Comparison of ENCODE assay signal across 16 mouse cellular contexts in the genomic region with DNA sequence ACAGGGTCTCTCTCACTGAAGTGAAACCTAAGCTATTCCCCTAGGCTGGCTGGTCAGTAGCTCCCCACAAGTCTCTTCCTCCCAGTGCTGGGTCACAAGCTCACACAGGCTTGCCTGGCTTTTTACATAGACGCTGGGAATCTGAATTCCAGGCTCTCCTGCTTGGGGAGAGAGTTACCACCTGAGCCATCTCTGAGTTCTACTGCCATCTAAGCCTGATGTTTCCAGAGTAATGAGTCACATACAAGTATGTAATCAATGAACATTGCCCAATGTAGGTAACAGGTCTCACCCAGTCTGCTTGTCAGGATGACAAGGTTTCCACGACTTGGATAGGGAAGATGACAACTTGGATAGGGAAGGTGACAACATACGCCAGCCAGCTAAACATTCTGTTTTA. TPM values are rescaled to one million over a fixed set of nuclear protein-coding genes. Genes with fewer than 3 reads are reported as not detected.
DNase-seq lines count a peak whose midpoint lies in the region; ATAC-seq and TF ChIP-seq lines count a peak whose summit lies in the region.
"Had no signal": no experiment of that assay in that cellular context is flagged by ENCODE, and none has a peak within 500 bp of the region (broad histone marks: within the 10 kb centered on the region; RNA-seq: fewer than 3 reads in every experiment).

No protein-coding gene starts in this region.

- no peak overlapping the region for H3K9ac ChIP-seq in heart, embryonic 13.5 days
- no peak overlapping the region for H3K9ac ChIP-seq in heart, embryonic 11.5 days (ENCODE audit: low read depth, low read length)
- H3K9ac ChIP-seq in midbrain, embryonic 11.5 days (ENCODE audit: low read length), result no peak overlapping the region
- H3K9ac ChIP-seq in midbrain, embryonic 15.5 days, result no peak overlapping the region
- no peak overlapping the region for H3K9ac ChIP-seq in liver, embryonic 14.5 days (replicated peaks)
- no peak overlapping the region for H3K9ac ChIP-seq in midbrain, postnatal 0 days (replicated peaks; ENCODE audit: low read length, poor library complexity, severe bottlenecking)
- H3K9ac ChIP-seq: embryonic facial prominence, embryonic 13.5 days; heart, embryonic 15.5 days had no signal

- no peak for TF ChIP-seq CTCF in liver, embryonic 14.5 days (IDR thresholded peaks at IDR 0.05; ENCODE audit: low read depth)
- TF ChIP-seq CTCF in midbrain, postnatal 0 days (IDR thresholded peaks at IDR 0.05), result no peak

- no peaks in the 10 kb centered on the region for H3K9me3 ChIP-seq in heart, embryonic 13.5 days
- H3K9me3 ChIP-seq in heart, embryonic 11.5 days (replicated peaks; ENCODE audit: control insufficient read depth, low read length), result no peaks in the 10 kb centered on the region
- no peaks in the 10 kb centered on the region for H3K9me3 ChIP-seq in midbrain, embryonic 11.5 days (ENCODE audit: control insufficient read depth, low read length)
- no peaks in the 10 kb centered on the region; the same call in 1 of the 2 replicates for H3K9me3 ChIP-seq in midbrain, embryonic 15.5 days
- no peaks in the 10 kb centered on the region for H3K9me3 ChIP-seq in liver, embryonic 14.5 days (ENCODE audit: control insufficient read depth, low read length)
- H3K9me3 ChIP-seq in midbrain, postnatal 0 days (ENCODE audit: low read length), result no peaks in the 10 kb centered on the region
- H3K9me3 ChIP-seq: embryonic facial prominence, embryonic 13.5 days; heart, embryonic 15.5 days; midbrain, embryonic 10.5 days had no signal

- no peak for TF ChIP-seq EP300 in liver, embryonic 14.5 days (IDR thresholded peaks at IDR 0.05; ENCODE audit: low read depth)

- H3K36me3 ChIP-seq in heart, embryonic 13.5 days, result no peaks in the 10 kb centered on the region
- H3K36me3 ChIP-seq in heart, embryonic 11.5 days (ENCODE audit: control insufficient read depth, insufficient read depth, low read length), result no peaks in the 10 kb centered on the region
- no peaks in the 10 kb centered on the region for H3K36me3 ChIP-seq in midbrain, embryonic 11.5 days (ENCODE audit: control insufficient read depth, insufficient read depth, low read length)
- no peaks in the 10 kb centered on the region for H3K36me3 ChIP-seq in midbrain, embryonic 15.5 days (replicated peaks)
- no peaks in the 10 kb centered on the region for H3K36me3 ChIP-seq in liver, embryonic 14.5 days (replicated peaks; ENCODE audit: control insufficient read depth, insufficient read depth, low read depth)
- no peaks in the 10 kb centered on the region for H3K36me3 ChIP-seq in midbrain, postnatal 0 days (ENCODE audit: insufficient read depth, low read length)
- H3K36me3 ChIP-seq: embryonic facial prominence, embryonic 13.5 days; heart, embryonic 15.5 days; midbrain, embryonic 10.5 days had no signal

- 51% methylated on average over 3 of the region's 3 CpGs for WGBS in heart, embryonic 13.5 days
- WGBS in heart, embryonic 11.5 days (ENCODE audit: insufficient replicate concordance), result 62% methylated on average over 3 of the region's 3 CpGs
- WGBS in midbrain, embryonic 11.5 days, result 74% methylated on average over 3 of the region's 3 CpGs
- 79% methylated on average over 3 of the region's 3 CpGs for WGBS in midbrain, embryonic 15.5 days
- WGBS in liver, embryonic 14.5 days (ENCODE audit: insufficient replicate concordance), result 46% methylated on average over 3 of the region's 3 CpGs
- WGBS in midbrain, postnatal 0 days, result 71% methylated on average over 3 of the region's 3 CpGs

- H3K27me3 ChIP-seq in heart, embryonic 13.5 days (replicated peaks), result no peaks in the 10 kb centered on the region
- no peaks in the 10 kb centered on the region for H3K27me3 ChIP-seq in heart, embryonic 11.5 days (ENCODE audit: control insufficient read depth, insufficient read depth, low read length)
- no peaks in the 10 kb centered on the region for H3K27me3 ChIP-seq in midbrain, embryonic 11.5 days (ENCODE audit: control insufficient read depth, insufficient read depth, low read length)
- no peaks in the 10 kb centered on the region; the same call in 1 of the 2 replicates for H3K27me3 ChIP-seq in midbrain, embryonic 15.5 days (replicated peaks)
- no peaks in the 10 kb centered on the region for H3K27me3 ChIP-seq in liver, embryonic 14.5 days (ENCODE audit: control insufficient read depth, insufficient read depth, low read length)
- H3K27me3 ChIP-seq in midbrain, postnatal 0 days (ENCODE audit: insufficient read depth, low read length), result no peaks in the 10 kb centered on the region
- H3K27me3 ChIP-seq: embryonic facial prominence, embryonic 13.5 days; heart, embryonic 15.5 days; Patski had no signal

- peaks cover 58% of the 10 kb centered on the region for H3K4me1 ChIP-seq in heart, embryonic 13.5 days
- H3K4me1 ChIP-seq in heart, embryonic 11.5 days (ENCODE audit: control insufficient read depth, insufficient read depth, low read length), result peaks cover 14% of the 10 kb centered on the region
- peaks cover 2% of the 10 kb centered on the region; the same call in 1 of the 2 replicates for H3K4me1 ChIP-seq in midbrain, embryonic 11.5 days (ENCODE audit: control insufficient read depth, insufficient read depth, low read length)
- H3K4me1 ChIP-seq in midbrain, embryonic 15.5 days, result peaks cover 7% of the 10 kb centered on the region
- peaks cover 7 to 20% of the 10 kb centered on the region in 2 experiments for H3K4me1 ChIP-seq in liver, embryonic 14.5 days (replicated peaks; ENCODE audit: control insufficient read depth in 2 of 2, insufficient read depth in 2 of 2, low read length in 1 of 2)
- 0 out of 2 replicates have a peak, but pooled peaks cover 3% of the 10 kb centered on the region for H3K4me1 ChIP-seq in midbrain, postnatal 0 days (ENCODE audit: insufficient read depth, low read length)

- no peak overlapping the region for H3K27ac ChIP-seq in heart, embryonic 13.5 days (replicated peaks)
- no peak overlapping the region for H3K27ac ChIP-seq in heart, embryonic 11.5 days (ENCODE audit: low read depth, low read length)
- H3K27ac ChIP-seq in midbrain, embryonic 11.5 days (ENCODE audit: low read depth, low read length), result no peak overlapping the region
- no peak overlapping the region for H3K27ac ChIP-seq in midbrain, embryonic 15.5 days
- H3K27ac ChIP-seq in liver, embryonic 14.5 days, result no peak overlapping the region
- H3K27ac ChIP-seq in midbrain, postnatal 0 days (ENCODE audit: low read depth, low read length), result no peak overlapping the region
- H3K27ac ChIP-seq: embryonic facial prominence, embryonic 13.5 days; heart, embryonic 15.5 days; midbrain, embryonic 10.5 days had no signal

- H3K4me2 ChIP-seq in heart, embryonic 13.5 days, result peak overlapping the region; percentile 95
- no peak overlapping the region for H3K4me2 ChIP-seq in heart, embryonic 11.5 days
- no peak overlapping the region for H3K4me2 ChIP-seq in midbrain, embryonic 11.5 days
- no peak overlapping the region for H3K4me2 ChIP-seq in midbrain, embryonic 15.5 days
- peak overlapping the region; percentile 76 for H3K4me2 ChIP-seq in liver, embryonic 14.5 days (ENCODE audit: low read depth)
- H3K4me2 ChIP-seq in midbrain, postnatal 0 days (ENCODE audit: low read depth, low read length, poor library complexity, severe bottlenecking), result no peak overlapping the region

- ATAC-seq in heart, embryonic 13.5 days (ENCODE audit: extremely low read depth, insufficient number of reproducible peaks, low FRiP score, low TSS enrichment), result no peak
- ATAC-seq in heart, embryonic 11.5 days (replicated peaks; ENCODE audit: insufficient number of reproducible peaks, low FRiP score, low TSS enrichment), result no peak
- no peak for ATAC-seq in midbrain, embryonic 11.5 days (ENCODE audit: low FRiP score)
- ATAC-seq in midbrain, embryonic 15.5 days (replicated peaks), result no peak
- ATAC-seq in liver, embryonic 14.5 days (ENCODE audit: insufficient read depth), result no peak
- no peak for ATAC-seq in midbrain, postnatal 0 days (ENCODE audit: low FRiP score)
- ATAC-seq: activated CD4-positive, CD25-positive, alpha-beta regulatory T cell, adult 4 months; Patski had no signal

- peak; percentile 77 for DNase-seq in midbrain, embryonic 11.5 days (ENCODE audit: low spot score, missing footprints)
- no peak for DNase-seq in liver, embryonic 14.5 days (ENCODE audit: low read depth in 3 of 3, low spot score in 3 of 3)
- DNase-seq in frontal cortex, postnatal 25 days (ENCODE audit: low spot score in 2 of 2), result no peak
- DNase-seq in midbrain, postnatal 0 days (ENCODE audit: low spot score), result no peak
- no peak for DNase-seq in frontal cortex, postnatal 36 days (ENCODE audit: low spot score in 2 of 2)
- DNase-seq: adrenal gland, postnatal 25 days; cerebellum, adult 2 months; thymus, postnatal 36 days had no signal

- H3K4me3 ChIP-seq in heart, embryonic 13.5 days, result no peak overlapping the region
- no peak overlapping the region for H3K4me3 ChIP-seq in heart, embryonic 11.5 days (ENCODE audit: low read depth, low read length)
- H3K4me3 ChIP-seq in midbrain, embryonic 11.5 days (ENCODE audit: low read depth, low read length), result no peak overlapping the region
- H3K4me3 ChIP-seq in midbrain, embryonic 15.5 days, result no peak overlapping the region
- no peak overlapping the region for H3K4me3 ChIP-seq in liver, embryonic 14.5 days (ENCODE audit: insufficient read depth in 1 of 2, low read depth in 2 of 2, low read length in 2 of 2)
- H3K4me3 ChIP-seq in midbrain, postnatal 0 days (ENCODE audit: low read depth, low read length), result no peak overlapping the region

RNA-seq across cellular contexts. Expression of gene Suclg2, which starts 1.5 kb away (rescaled TPM):
- polyA plus RNA-seq in heart, embryonic 13.5 days (2015; fragmentation: Nextera tagmentation; extraction: Ambion mirVana), result 92.2 and 99.9 TPM in 2 replicates
- 90.5 and 101 TPM in 2 replicates for polyA plus RNA-seq in heart, embryonic 11.5 days (2014; fragmentation: Nextera tagmentation; extraction: Ambion mirVana)
- 40.8 and 49.3 TPM in 2 replicates for polyA plus RNA-seq in midbrain, embryonic 11.5 days (2014; fragmentation: Nextera tagmentation; extraction: Ambion mirVana)
- polyA plus RNA-seq in midbrain, embryonic 15.5 days (2015; fragmentation: Nextera tagmentation; extraction: Ambion mirVana), result 13.6 and 14.9 TPM in 2 replicates
- 14.7 and 21.1 TPM in 2 replicates for polyA plus RNA-seq in liver, embryonic 14.5 days (2012; rRNA removed)
- 33.8 and 36.5 TPM in 2 replicates for polyA plus RNA-seq in liver, embryonic 14.5 days (2014; fragmentation: Nextera tagmentation; extraction: Ambion mirVana)
- 13.5 and 14.4 TPM in 2 replicates for total RNA-seq in midbrain, postnatal 0 days (2014; rRNA removed)
- 15.7 and 17.4 TPM in 2 replicates for polyA plus RNA-seq in midbrain, postnatal 0 days (2015; fragmentation: Nextera tagmentation; extraction: Ambion mirVana)

Comparison
In these comparisons a context has a peak if more than half of its experiments do, and no peak if none do; other contexts are left out.
1. H3K4me2 ChIP-seq: peak in heart, embryonic 13.5 days (single experiment) and liver, embryonic 14.5 days (single experiment); none in heart, embryonic 11.5 days (single experiment), midbrain, embryonic 11.5 days (single experiment), midbrain, embryonic 15.5 days (single experiment) and midbrain, postnatal 0 days (single experiment).